Mouse (Mus musculus): ENCODE data around the gene C1qtnf1. TPM values are rescaled to one million over a fixed set of nuclear protein-coding genes. Genes with fewer than 3 reads are reported as not detected.

C1qtnf1 gene
- polyA plus RNA-seq, 1 experiment from 2014 or later = 3.3 TPM

- Histone ChIP-seq H3K27ac (no peak overlapping the region), H3K4me1 (peaks cover 10% of the 10 kb centered on the region; the same call in 1 of the 2 replicates), H3K36me3 (no peaks in the 10 kb centered on the region), H3K9me3 (no peaks in the 10 kb centered on the region), H3K27me3 (ENCODE audit: insufficient read depth, poor library complexity, severe bottlenecking) (peaks cover 16% of the 10 kb centered on the region; the same call in 1 of the 2 replicates), H3K4me3 (no peak overlapping the region)
- no peak for DNase-seq (ENCODE audit: low spot score)
- 64% methylated on average over 2 of the region's 2 CpGs for WGBS
Observed at GRCm38 (mm10) chr11:118452955-118453354, 25.0 kb downstream of the C1qtnf1 start.

- 66% methylated on average over 11 of the region's 11 CpGs for WGBS
- H3K9me3 ChIP-seq = no peaks in the 10 kb centered on the region
- no peak overlapping the region for H3K4me3 ChIP-seq
- DNase-seq (ENCODE audit: low spot score) = no peak
- peaks cover 15% of the 10 kb centered on the region for H3K4me1 ChIP-seq
- no peaks in the 10 kb centered on the region for H3K36me3 ChIP-seq
- no peak overlapping the region for H3K27ac ChIP-seq
- 0 out of 2 replicates have a peak, but pooled peaks cover 5% of the 10 kb centered on the region for H3K27me3 ChIP-seq (ENCODE audit: insufficient read depth, poor library complexity, severe bottlenecking)
Observed at GRCm38 (mm10) chr11:118453886-118454671, 26.1 kb downstream of the C1qtnf1 start.

GRCm38 (mm10) chr11:118455788-118456187, 27.8 kb downstream of the C1qtnf1 start:
- H3K4me3 ChIP-seq = no peak overlapping the region
- peaks cover 19% of the 10 kb centered on the region for H3K4me1 ChIP-seq
- H3K27ac ChIP-seq = no peak overlapping the region
- WGBS = 63% methylated on average over 6 of the region's 6 CpGs
- no peaks in the 10 kb centered on the region for H3K9me3 ChIP-seq
- no peaks in the 10 kb centered on the region for H3K27me3 ChIP-seq (ENCODE audit: insufficient read depth, poor library complexity, severe bottlenecking)
- H3K36me3 ChIP-seq = no peaks in the 10 kb centered on the region
- no peak for DNase-seq (ENCODE audit: low spot score)

- H3K27me3 ChIP-seq (ENCODE audit: insufficient read depth, poor library complexity, severe bottlenecking) = no peaks in the 10 kb centered on the region
- no peak for DNase-seq (ENCODE audit: low spot score)
- peaks cover 19% of the 10 kb centered on the region for H3K4me1 ChIP-seq
- no peaks in the 10 kb centered on the region for H3K36me3 ChIP-seq
- H3K4me3 ChIP-seq = no peak overlapping the region
- H3K27ac ChIP-seq = no peak overlapping the region
- WGBS = 76% methylated on average over 11 of the region's 11 CpGs
- no peaks in the 10 kb centered on the region for H3K9me3 ChIP-seq
Observed at GRCm38 (mm10) chr11:118456937-118457336, 28.9 kb downstream of the C1qtnf1 start.

- H3K4me3 ChIP-seq = no peak overlapping the region
- H3K36me3 ChIP-seq = no peaks in the 10 kb centered on the region
- 25% methylated on average over 8 of the region's 8 CpGs for WGBS
- no peaks in the 10 kb centered on the region for H3K9me3 ChIP-seq
- H3K4me1 ChIP-seq = peaks cover 17% of the 10 kb centered on the region
- no peaks in the 10 kb centered on the region for H3K27me3 ChIP-seq (ENCODE audit: insufficient read depth, poor library complexity, severe bottlenecking)
- peak overlapping the region; percentile 76 for H3K27ac ChIP-seq
- no peak for DNase-seq (ENCODE audit: low spot score)
Observed at GRCm38 (mm10) chr11:118459051-118459450, 31.0 kb downstream of the C1qtnf1 start.

GRCm38 (mm10) chr11:118459536-118459935, 31.5 kb downstream of the C1qtnf1 start:
- DNase-seq (ENCODE audit: low spot score) = no peak
- Histone ChIP-seq H3K27me3 (ENCODE audit: insufficient read depth, poor library complexity, severe bottlenecking) (no peaks in the 10 kb centered on the region), H3K9me3 (no peaks in the 10 kb centered on the region), H3K27ac (peak overlapping the region; percentile 76), H3K4me3 (no peak overlapping the region), H3K36me3 (no peaks in the 10 kb centered on the region), H3K4me1 (peaks cover 13% of the 10 kb centered on the region)
- 64% methylated on average over 3 of the region's 4 CpGs for WGBS

- no peak overlapping the region for H3K4me3 ChIP-seq
- no peak for DNase-seq (ENCODE audit: low spot score)
- H3K4me1 ChIP-seq = peaks cover 13% of the 10 kb centered on the region
- no peaks in the 10 kb centered on the region for H3K36me3 ChIP-seq
- H3K27me3 ChIP-seq (ENCODE audit: insufficient read depth, poor library complexity, severe bottlenecking) = no peaks in the 10 kb centered on the region
- H3K9me3 ChIP-seq = no peaks in the 10 kb centered on the region
- H3K27ac ChIP-seq = no peak overlapping the region
- WGBS = 59% methylated on average over 6 of the region's 6 CpGs
Observed at GRCm38 (mm10) chr11:118460280-118460679, 32.3 kb downstream of the C1qtnf1 start.

- no peak for DNase-seq (ENCODE audit: low spot score)
- H3K27me3 ChIP-seq (ENCODE audit: insufficient read depth, poor library complexity, severe bottlenecking) = no peaks in the 10 kb centered on the region
- no peaks in the 10 kb centered on the region for H3K9me3 ChIP-seq
- H3K27ac ChIP-seq = no peak overlapping the region
- peaks cover 16% of the 10 kb centered on the region for H3K4me1 ChIP-seq
- no peak overlapping the region for H3K4me3 ChIP-seq
- 45% methylated on average over 11 of the region's 11 CpGs for WGBS
- no peaks in the 10 kb centered on the region for H3K36me3 ChIP-seq
Observed at GRCm38 (mm10) chr11:118467441-118468035, 39.5 kb downstream of the C1qtnf1 start.

- H3K9me3 ChIP-seq = no peaks in the 10 kb centered on the region
- no peak overlapping the region for H3K4me3 ChIP-seq
- DNase-seq (ENCODE audit: low spot score) = no peak
- WGBS = 84% methylated on average over 10 of the region's 10 CpGs
- H3K4me1 ChIP-seq = peaks cover 16% of the 10 kb centered on the region
- H3K27ac ChIP-seq = no peak overlapping the region
- H3K27me3 ChIP-seq (ENCODE audit: insufficient read depth, poor library complexity, severe bottlenecking) = no peaks in the 10 kb centered on the region
- H3K36me3 ChIP-seq = no peaks in the 10 kb centered on the region
Observed at GRCm38 (mm10) chr11:118469509-118470160, 41.6 kb downstream of the C1qtnf1 start.

GRCm38 (mm10) chr11:118470234-118470966, 42.4 kb downstream of the C1qtnf1 start:
- no peak for DNase-seq (ENCODE audit: low spot score)
- Histone ChIP-seq H3K27me3 (ENCODE audit: insufficient read depth, poor library complexity, severe bottlenecking) (no peaks in the 10 kb centered on the region), H3K4me3 (no peak overlapping the region), H3K27ac (no peak overlapping the region), H3K9me3 (no peaks in the 10 kb centered on the region), H3K36me3 (no peaks in the 10 kb centered on the region), H3K4me1 (peaks cover 16% of the 10 kb centered on the region)
- 32% methylated on average over 12 of the region's 12 CpGs for WGBS

GRCm38 (mm10) chr11:118471676-118472075, 43.7 kb downstream of the C1qtnf1 start:
- H3K9me3 ChIP-seq = no peaks in the 10 kb centered on the region
- H3K36me3 ChIP-seq = no peaks in the 10 kb centered on the region
- no peak overlapping the region for H3K4me3 ChIP-seq

GRCm38 (mm10) chr11:118473161-118473560, 45.2 kb downstream of the C1qtnf1 start:
- Histone ChIP-seq H3K36me3 (no peaks in the 10 kb centered on the region), H3K4me3 (no peak overlapping the region), H3K9me3 (no peaks in the 10 kb centered on the region), H3K27me3 (ENCODE audit: insufficient read depth, poor library complexity, severe bottlenecking) (no peaks in the 10 kb centered on the region), H3K27ac (no peak overlapping the region), H3K4me1 (peaks cover 23% of the 10 kb centered on the region)
- WGBS = 81% methylated on average over 1 of the region's 1 CpGs
- no peak for DNase-seq (ENCODE audit: low spot score)

More at GRCm38 (mm10) chr11:118471676-118472075, 43.7 kb downstream of the C1qtnf1 start:
- Histone ChIP-seq H3K27ac (no peak overlapping the region), H3K27me3 (ENCODE audit: insufficient read depth, poor library complexity, severe bottlenecking) (no peaks in the 10 kb centered on the region), H3K4me1 (peaks cover 16% of the 10 kb centered on the region)
- 89% methylated on average over 13 of the region's 13 CpGs for WGBS
- no peak for DNase-seq (ENCODE audit: low spot score)
